Mouse (Mus musculus) C2C12 (cell line): ENCODE data around the gene Kif6. TPM values are rescaled to one million over a fixed set of nuclear protein-coding genes. Genes with fewer than 3 reads are reported as not detected.

Source experiments
- H3K27me3 ChIP-seq: one replicate; pipeline ENCODE4 v1.6.1; 2011; ENCODE audit not compliant: control insufficient read depth, insufficient read depth, insufficient read length
- H3K36me3 ChIP-seq: one replicate; pipeline ENCODE4 v1.6.1; 2011; ENCODE audit not compliant: control insufficient read depth, insufficient read depth
- H3K4me3 ChIP-seq: one replicate; pipeline ENCODE4 v1.5.1; 2011; ENCODE audit warnings: mild to moderate bottlenecking, control low read depth; ENCODE audit not compliant: poor library complexity, insufficient read depth, severe bottlenecking
- H3K79me2 ChIP-seq: one replicate; pipeline ENCODE4 v1.6.1; 2011; ENCODE audit not compliant: control insufficient read depth, insufficient read depth
- H3K79me3 ChIP-seq: one replicate; pipeline ENCODE4 v1.6.1; 2011; ENCODE audit warnings: low read depth, control low read depth
- H3ac ChIP-seq: one replicate; pipeline ENCODE3; 2011; ENCODE audit warnings: low read depth; ENCODE audit not compliant: control insufficient read depth, insufficient read length
- CEBPB ChIP-seq: IDR thresholded peaks from one replicate; pipeline ENCODE4 v1.6.1; 2011; ENCODE audit warnings: low read depth, mild to moderate bottlenecking, control low read depth, moderate library complexity
- CTCF ChIP-seq: IDR thresholded peaks from one replicate; pipeline ENCODE4 v1.5.1; 2011; ENCODE audit not compliant: control insufficient read depth, insufficient read depth, insufficient read length
- FOSL1 ChIP-seq: IDR thresholded peaks from one replicate; pipeline ENCODE4 v1.8.0; 2011; ENCODE audit warnings: mild to moderate bottlenecking, low read length; ENCODE audit not compliant: poor library complexity, insufficient read depth, severe bottlenecking
- MAX ChIP-seq: IDR thresholded peaks from one replicate; pipeline ENCODE4 v1.6.1; 2011; ENCODE audit warnings: mild to moderate bottlenecking, control low read depth
- MYOD1 ChIP-seq: IDR thresholded peaks from one replicate; pipeline ENCODE4 v1.6.1; 2011; ENCODE audit warnings: low read depth; ENCODE audit not compliant: control insufficient read depth, insufficient read length
- MYOG ChIP-seq: IDR thresholded peaks from one replicate; pipeline ENCODE4 v1.6.1; 2011; ENCODE audit not compliant: control insufficient read depth, insufficient read length; ENCODE audit errors: extremely low read depth
- USF1 ChIP-seq: IDR thresholded peaks from one replicate; pipeline ENCODE4 v1.6.1; 2011; ENCODE audit warnings: low read depth, mild to moderate bottlenecking, control low read depth, moderate library complexity
- polyA plus RNA-seq: library from polyadenylated mRNA; unstranded; fragments of >200 nt; fragmentation: generic; extraction: Trizol; gene quantifications from one replicate; pipeline ENCODE4 v1.2.1, GENCODE M21; 2012; ENCODE audit warnings: missing spikeins

The Kif6 gene
- polyA plus RNA-seq, 1 experiment, result 0.27 TPM

- Histone ChIP-seq H3K27me3 (no peaks in the 10 kb centered on the region), H3K36me3 (no peaks in the 10 kb centered on the region), H3ac (no peak overlapping the region), H3K4me3 (no peak overlapping the region), H3K79me3 (no peaks in the 10 kb centered on the region), H3K79me2 (no peaks in the 10 kb centered on the region)
- TF ChIP-seq CEBPB (no peak), MYOD1 (no peak), MYOG (no peak), MAX (no peak), CTCF (no peak)
Measured at GRCm38 (mm10) chr17:49739896-49740679, 125.2 kb downstream of the Kif6 start.

GRCm38 (mm10) chr17:49741172-49741571 is 126.2 kb downstream of the Kif6 start:
- H3ac ChIP-seq, result no peak overlapping the region
- H3K79me2 ChIP-seq, result no peaks in the 10 kb centered on the region
- no peak overlapping the region for H3K4me3 ChIP-seq
- TF ChIP-seq CEBPB (no peak), USF1 (no peak), MYOG (no peak), CTCF (no peak), MYOD1 (no peak), MAX (no peak), FOSL1 (no peak)
- no peaks in the 10 kb centered on the region for H3K79me3 ChIP-seq
- H3K36me3 ChIP-seq, result no peaks in the 10 kb centered on the region
- H3K27me3 ChIP-seq, result no peaks in the 10 kb centered on the region

DNA sequence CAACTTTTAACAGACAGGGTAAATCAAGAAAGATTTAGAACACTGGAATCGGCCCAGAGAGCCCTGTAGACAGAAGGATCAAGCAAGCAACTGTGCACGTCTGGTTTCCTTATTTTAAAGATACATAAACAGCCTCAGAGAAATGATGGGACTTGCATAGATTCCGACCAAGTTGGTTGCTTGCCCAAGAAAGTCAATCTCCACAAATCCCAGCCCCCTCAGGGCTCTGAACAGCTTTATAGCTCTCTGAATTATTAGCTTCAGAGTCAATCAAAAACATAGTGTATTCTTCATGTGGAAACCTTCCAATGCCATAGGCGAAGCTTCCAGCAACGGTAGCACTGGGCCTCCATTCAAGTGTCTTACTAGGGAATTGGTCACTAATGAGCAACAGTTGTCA is 127.0 kb downstream of the Kif6 start:
- Histone ChIP-seq H3K79me2 (no peaks in the 10 kb centered on the region), H3K4me3 (no peak overlapping the region), H3K36me3 (no peaks in the 10 kb centered on the region), H3K27me3 (no peaks in the 10 kb centered on the region), H3K79me3 (no peaks in the 10 kb centered on the region), H3ac (no peak overlapping the region)
- TF ChIP-seq USF1, result no peak
- no peak for TF ChIP-seq MAX
- TF ChIP-seq CTCF, result no peak
- no peak for TF ChIP-seq CEBPB
- TF ChIP-seq MYOD1, result no peak
- TF ChIP-seq MYOG, result no peak
- no peak for TF ChIP-seq FOSL1

DNA sequence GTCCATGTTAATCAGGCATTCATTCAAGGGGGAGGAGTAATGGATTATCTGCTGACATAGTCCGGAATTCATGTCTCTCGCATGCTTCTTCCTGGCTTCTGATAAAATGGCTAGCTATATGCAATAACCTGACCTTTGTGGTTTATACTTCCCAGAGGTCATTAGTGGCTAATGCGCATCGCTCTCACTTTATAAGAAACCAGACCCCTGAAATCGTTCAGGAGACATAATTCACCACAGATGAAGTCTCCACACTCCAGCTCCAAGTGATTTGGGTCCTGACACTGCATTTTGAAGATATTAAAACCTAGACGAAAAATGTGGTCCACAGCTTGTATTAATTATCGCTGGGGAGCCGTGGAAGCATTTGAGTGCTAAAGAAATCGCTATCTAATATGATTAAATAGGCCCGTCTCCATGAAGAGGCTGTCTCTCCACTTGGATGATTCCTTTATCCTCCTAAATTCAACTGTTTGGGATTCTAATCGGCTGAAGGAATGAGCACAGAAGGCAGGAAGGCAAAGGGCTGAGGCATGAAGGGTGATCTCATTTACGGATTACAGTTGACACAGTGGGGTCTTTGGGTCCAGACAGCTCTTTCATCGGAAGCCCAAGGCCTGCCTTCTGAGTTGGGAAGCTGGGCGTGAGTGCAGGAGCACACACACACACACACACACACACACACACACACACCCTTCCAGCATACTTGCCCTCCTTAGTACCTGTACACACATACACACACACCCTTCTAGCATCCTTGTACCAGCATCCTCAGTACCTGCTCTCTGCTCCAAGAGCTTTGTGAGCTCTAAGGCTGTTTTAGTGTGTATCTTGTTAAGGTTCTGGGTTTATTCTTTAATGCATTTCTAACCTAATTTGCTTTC is 128.9 kb downstream of the Kif6 start:
- Histone ChIP-seq H3K4me3 (no peak overlapping the region), H3K36me3 (no peaks in the 10 kb centered on the region), H3ac (no peak overlapping the region), H3K27me3 (no peaks in the 10 kb centered on the region), H3K79me3 (no peaks in the 10 kb centered on the region), H3K79me2 (no peaks in the 10 kb centered on the region)
- TF ChIP-seq USF1 (no peak), MYOG (no peak)

DNA sequence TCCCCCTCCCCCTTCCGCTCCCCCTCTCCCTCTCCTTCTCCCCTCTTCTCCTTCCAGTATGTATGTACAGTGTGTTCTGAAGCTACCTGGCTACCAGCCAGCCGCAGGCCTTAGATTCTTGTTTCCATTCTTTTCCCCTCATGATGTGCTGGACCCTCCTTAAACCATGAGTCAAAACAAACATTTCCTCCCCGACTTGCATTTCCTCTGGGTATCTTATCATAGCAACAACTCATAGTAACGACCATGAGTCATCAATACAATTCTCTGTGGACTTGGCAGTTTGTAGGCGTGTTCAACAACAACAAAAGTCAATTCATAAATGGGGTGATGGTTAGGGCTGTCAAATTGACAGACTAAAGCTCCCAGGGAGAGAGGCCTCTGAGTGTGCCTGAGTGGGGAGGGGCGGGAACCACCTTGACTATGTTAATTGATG is 136.0 kb downstream of the Kif6 start:
- TF ChIP-seq FOSL1 (peak; percentile 73), USF1 (no peak), CEBPB (no peak), MYOD1 (no peak), CTCF (no peak), MYOG (no peak), MAX (peak; percentile 25)
- Histone ChIP-seq H3K79me3 (no peaks in the 10 kb centered on the region), H3K4me3 (no peak overlapping the region), H3ac (no peak overlapping the region), H3K27me3 (no peaks in the 10 kb centered on the region), H3K79me2 (no peaks in the 10 kb centered on the region), H3K36me3 (no peaks in the 10 kb centered on the region)

DNA sequence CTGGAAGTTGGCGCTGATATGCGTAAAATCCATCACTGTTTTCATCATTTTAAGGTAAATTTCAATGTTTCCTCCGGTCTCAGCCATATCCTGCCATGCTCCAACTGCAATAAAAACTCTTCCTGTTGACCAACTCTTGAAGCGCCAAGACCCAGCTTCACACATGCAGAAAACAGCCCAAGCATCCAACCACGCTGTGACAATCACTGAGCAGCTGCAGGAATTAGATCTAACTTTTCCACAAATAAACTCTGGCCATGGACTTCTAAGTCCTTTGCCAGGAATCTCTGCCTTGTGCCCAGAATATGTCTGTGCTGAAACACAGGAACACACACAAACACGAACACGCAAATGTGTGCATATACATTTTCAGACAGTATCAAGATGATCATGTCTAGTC is 138.9 kb downstream of the Kif6 start:
- H3K79me3 ChIP-seq, result no peaks in the 10 kb centered on the region
- no peak overlapping the region for H3ac ChIP-seq
- H3K36me3 ChIP-seq, result no peaks in the 10 kb centered on the region
- no peak for TF ChIP-seq MYOD1
- TF ChIP-seq USF1, result no peak
- TF ChIP-seq FOSL1, result no peak
- no peak for TF ChIP-seq MYOG
- TF ChIP-seq MAX, result no peak
- H3K79me2 ChIP-seq, result no peaks in the 10 kb centered on the region
- no peaks in the 10 kb centered on the region for H3K27me3 ChIP-seq
- H3K4me3 ChIP-seq, result no peak overlapping the region
